Mouse (Mus musculus): ENCODE measurements at regions not wholly inside any gene's neighbourhood (a gene's known extent, or its start where the extent isn't known, plus 50 kb on each side); places are given as distances from the start of the nearest gene placed in this dataset.

GRCm38 (mm10) chr12:77065645-77066512, 103.9 kb upstream of the Max start:
- no peak for ATAC-seq (replicated peaks; ENCODE audit: low FRiP score, low TSS enrichment, poor library complexity, severe bottlenecking)

- ATAC-seq (replicated peaks; ENCODE audit: low FRiP score, low TSS enrichment, poor library complexity, severe bottlenecking) = no peak
Measured at GRCm38 (mm10) chr12:77064048-77064447, 102.0 kb upstream of the Max start.

DNA sequence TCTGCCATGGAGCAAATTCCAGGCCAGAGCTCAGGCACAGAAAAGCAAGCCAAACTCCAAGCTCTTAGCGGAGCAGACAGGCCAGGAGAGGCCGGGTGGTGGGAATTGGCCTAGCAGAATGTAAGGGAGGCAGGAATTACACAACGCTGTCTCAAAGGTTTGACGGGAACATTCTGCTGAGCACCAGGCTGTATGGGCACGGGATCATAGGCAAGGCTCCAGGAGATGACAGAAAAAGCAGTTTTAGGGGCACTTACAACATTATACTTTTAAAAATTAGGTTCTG, 99.5 kb upstream of the Max start:
- no peak for ATAC-seq (replicated peaks; ENCODE audit: low FRiP score, low TSS enrichment, poor library complexity, severe bottlenecking)

- no peak for ATAC-seq (replicated peaks; ENCODE audit: low FRiP score, low TSS enrichment, poor library complexity, severe bottlenecking)
Measured at GRCm38 (mm10) chr12:77060766-77061561, 99.0 kb upstream of the Max start.

DNA sequence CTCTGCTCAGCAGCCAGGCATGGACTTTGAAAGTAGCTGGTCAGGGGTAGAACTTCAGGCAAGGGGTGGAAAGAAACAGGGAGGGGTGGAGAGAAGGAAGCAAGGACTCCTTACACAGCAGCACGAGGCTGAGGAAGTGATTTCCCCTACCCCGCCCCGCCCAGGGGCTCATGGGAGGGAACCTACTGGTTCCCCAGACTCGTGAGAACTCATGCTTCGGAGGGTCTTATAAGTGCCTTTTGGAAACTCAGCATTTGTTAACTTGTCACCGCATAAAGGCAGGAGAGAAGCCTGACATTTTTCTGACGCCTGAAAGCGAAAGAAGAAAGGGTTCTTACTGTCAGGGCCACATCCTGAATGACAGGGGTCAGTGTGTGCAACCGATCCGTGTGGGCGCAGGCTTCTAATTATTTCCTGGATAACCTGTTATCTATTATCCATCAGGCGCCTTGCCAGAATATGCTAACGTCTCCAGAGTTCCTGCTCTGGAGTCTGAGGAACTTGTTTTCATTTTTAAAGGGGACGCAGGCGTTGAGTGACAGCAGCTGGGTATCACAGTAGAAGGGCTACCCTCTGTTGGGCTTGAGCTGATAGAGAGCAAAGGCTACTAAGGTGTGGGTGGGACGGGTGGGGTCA, 98.2 kb upstream of the Max start:
- ATAC-seq (replicated peaks; ENCODE audit: low FRiP score, low TSS enrichment, poor library complexity, severe bottlenecking) = peak; percentile 33; the same call in 1 of the 2 replicates

DNA sequence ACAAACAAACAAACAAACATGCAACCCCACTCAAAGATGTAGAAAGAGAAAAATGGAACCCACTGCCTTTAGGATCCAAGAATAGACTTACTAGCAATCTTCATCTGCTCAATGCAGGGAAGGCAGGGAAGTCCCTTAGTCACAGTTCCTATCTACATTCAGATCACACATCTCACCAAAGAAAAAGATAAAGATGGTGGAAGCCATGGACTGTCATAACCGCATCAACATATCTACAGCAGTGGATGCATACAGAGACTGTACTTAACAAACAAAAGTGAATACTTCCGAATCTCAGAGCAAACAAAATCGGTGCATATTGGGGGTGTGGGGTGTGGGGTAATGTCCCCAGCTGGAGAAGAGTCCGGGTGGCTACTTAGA, 97.7 kb upstream of the Max start:
- ATAC-seq (replicated peaks; ENCODE audit: low FRiP score, low TSS enrichment, poor library complexity, severe bottlenecking) = no peak

- no peak for ATAC-seq (replicated peaks; ENCODE audit: low FRiP score, low TSS enrichment, poor library complexity, severe bottlenecking)
Measured at GRCm38 (mm10) chr12:77058596-77059190, 96.7 kb upstream of the Max start.

GRCm38 (mm10) chr12:77056748-77057370, 94.9 kb upstream of the Max start:
- peak; percentile 46 for ATAC-seq (replicated peaks; ENCODE audit: low FRiP score, low TSS enrichment, poor library complexity, severe bottlenecking)

DNA sequence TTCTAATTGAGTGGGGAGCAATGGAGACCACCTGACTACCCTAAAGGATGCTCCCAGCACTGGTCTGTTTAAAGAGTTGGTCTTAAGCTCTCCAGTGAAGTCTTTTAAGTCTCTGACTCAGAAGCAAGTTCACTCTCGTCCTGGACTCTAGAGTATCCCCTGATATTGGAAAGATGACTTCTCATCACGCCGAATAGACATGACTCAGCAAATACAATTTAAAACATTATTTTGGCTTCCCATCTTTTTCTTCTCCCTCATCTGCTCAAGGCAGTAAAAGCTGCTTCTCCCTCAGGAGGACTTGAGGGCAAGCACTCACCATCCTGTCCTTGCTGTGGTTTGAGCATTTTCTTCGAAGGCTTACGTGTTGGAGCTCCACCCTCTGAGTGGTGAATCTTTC, 92.7 kb upstream of the Max start:
- ATAC-seq (replicated peaks; ENCODE audit: low FRiP score, low TSS enrichment, poor library complexity, severe bottlenecking) = no peak

GRCm38 (mm10) chr12:77054211-77054610, 92.2 kb upstream of the Max start:
- no peak for ATAC-seq (replicated peaks; ENCODE audit: low FRiP score, low TSS enrichment, poor library complexity, severe bottlenecking)

DNA sequence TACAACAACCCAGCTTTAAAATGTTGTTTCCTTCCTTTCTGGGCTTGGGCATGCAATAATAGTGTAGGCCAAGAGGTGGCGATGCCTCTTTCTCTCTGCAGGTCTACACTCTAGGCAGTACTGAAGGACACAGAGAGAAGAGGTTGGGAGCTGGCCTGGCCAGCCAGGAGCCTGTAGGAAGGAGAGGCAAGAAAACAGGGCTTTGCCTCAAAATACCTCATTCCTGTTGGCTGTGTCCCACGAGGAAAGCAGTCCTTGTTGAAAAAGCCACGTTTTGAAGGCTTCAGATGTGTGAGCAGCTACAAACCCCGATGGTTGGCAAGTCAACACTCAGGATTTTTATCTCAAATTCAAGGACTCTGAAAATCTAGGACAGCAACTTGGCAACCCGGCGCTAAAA, 90.9 kb upstream of the Max start:
- peak; percentile 80 for ATAC-seq (replicated peaks; ENCODE audit: low FRiP score, low TSS enrichment, poor library complexity, severe bottlenecking)

DNA sequence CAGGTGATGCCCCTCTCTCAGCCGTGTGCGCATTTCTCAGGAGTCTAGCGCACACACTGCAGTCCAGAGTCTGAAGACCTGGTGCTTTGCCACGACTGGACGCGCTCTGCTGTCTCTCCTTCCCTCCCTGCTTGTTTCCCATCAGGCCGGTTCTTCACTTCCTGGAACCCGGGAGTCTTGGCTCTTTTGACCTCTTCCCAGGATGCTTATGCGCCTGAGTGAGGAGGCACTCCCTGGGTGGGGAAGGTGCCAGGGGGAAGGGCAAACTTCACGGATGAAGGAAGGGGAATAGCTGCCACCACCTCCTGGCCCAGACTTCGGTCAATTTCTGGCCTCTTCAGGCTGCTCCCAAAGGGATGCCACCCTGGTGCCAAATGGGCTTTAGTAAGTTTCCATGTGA, 86.4 kb upstream of the Max start:
- ATAC-seq (replicated peaks; ENCODE audit: low FRiP score, low TSS enrichment, poor library complexity, severe bottlenecking) = no peak

DNA sequence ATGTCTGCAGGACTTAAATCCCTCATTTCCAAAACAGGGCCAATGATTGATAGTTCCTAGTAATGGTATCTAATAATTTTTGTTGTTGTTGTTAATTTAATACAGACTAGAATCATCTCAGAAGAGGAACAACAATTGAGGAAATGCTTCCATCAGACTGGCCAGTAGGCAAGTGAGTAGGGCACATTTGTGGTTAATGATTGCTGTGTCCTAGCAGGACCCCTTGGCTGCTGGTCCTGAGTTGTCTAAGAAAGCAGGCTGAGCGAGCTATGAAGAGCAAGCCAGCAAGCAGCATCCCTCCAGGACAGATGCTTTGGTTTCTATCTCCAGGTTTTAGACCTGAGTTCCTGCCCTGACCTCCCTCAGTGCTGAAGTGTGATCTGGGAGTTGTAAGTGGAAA, 85.3 kb upstream of the Max start:
- no peak for ATAC-seq (replicated peaks; ENCODE audit: low FRiP score, low TSS enrichment, poor library complexity, severe bottlenecking)

- ATAC-seq (replicated peaks; ENCODE audit: low FRiP score, low TSS enrichment, poor library complexity, severe bottlenecking) = no peak
Measured at GRCm38 (mm10) chr12:77045956-77046355, 84.0 kb upstream of the Max start.

GRCm38 (mm10) chr12:77045356-77045755, 83.4 kb upstream of the Max start:
- no peak for ATAC-seq (replicated peaks; ENCODE audit: low FRiP score, low TSS enrichment, poor library complexity, severe bottlenecking)

DNA sequence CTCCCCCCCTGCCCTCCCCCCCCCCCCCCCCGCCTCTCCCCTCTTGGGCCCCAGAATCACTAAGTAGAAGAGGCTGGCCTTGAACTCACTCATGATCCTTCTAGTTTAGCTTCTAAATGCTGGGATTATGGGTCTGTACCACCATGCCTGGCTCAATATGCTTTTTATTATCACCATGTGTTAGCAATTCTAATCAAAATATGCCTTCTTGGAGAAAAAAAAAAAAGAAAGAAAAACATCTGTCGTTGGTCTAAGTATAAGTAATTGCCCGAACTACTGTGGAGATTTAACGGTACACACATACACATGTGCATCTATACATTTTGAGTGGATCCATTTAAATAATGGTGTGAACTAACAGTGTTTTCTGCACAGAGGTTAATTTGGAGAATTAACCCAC, 80.4 kb upstream of the Max start:
- no peak for ATAC-seq (replicated peaks; ENCODE audit: low FRiP score, low TSS enrichment, poor library complexity, severe bottlenecking)

GRCm38 (mm10) chr12:77041141-77041540, 79.1 kb upstream of the Max start:
- no peak for ATAC-seq (replicated peaks; ENCODE audit: low FRiP score, low TSS enrichment, poor library complexity, severe bottlenecking)

GRCm38 (mm10) chr12:77039953-77040305, 77.9 kb upstream of the Max start:
- no peak; the same call in 1 of the 2 replicates for ATAC-seq (replicated peaks; ENCODE audit: low FRiP score, low TSS enrichment, poor library complexity, severe bottlenecking)

GRCm38 (mm10) chr12:77039295-77039952, 77.4 kb upstream of the Max start:
- ATAC-seq (replicated peaks; ENCODE audit: low FRiP score, low TSS enrichment, poor library complexity, severe bottlenecking) = peak; percentile 91

Data from megakaryocyte-erythroid progenitor cell, adult 5-6 weeks (primary cell).